Mouse (Mus musculus) midbrain, embryonic 12.5 days (tissue): Measurements from ENCODE around the gene Gm21985. TPM values are rescaled to one million over a fixed set of nuclear protein-coding genes. Genes with fewer than 3 reads are reported as not detected.

Experiments used
- ATAC-seq: fragments of 200-750 bp; cut with Nextera tagmentation; 2 replicates; pipeline ENCODE4 v1.8.0; 2017; ENCODE audit warnings: low read depth, moderate TSS enrichment, moderate library complexity; ENCODE audit not compliant: low FRiP score
- H3K27ac ChIP-seq: fragments of 300-500 bp; sonication (generic); replicated peaks from 2 replicates; pipeline ENCODE4 v1.5.1; 2016; ENCODE audit warnings: mild to moderate bottlenecking
- H3K27me3 ChIP-seq: fragments of 300-500 bp; sonication (generic); 2 replicates; pipeline ENCODE4 v1.6.1; 2016; ENCODE audit warnings: mild to moderate bottlenecking
- H3K36me3 ChIP-seq: fragments of 300-500 bp; sonication (generic); 2 replicates; pipeline ENCODE4 v1.6.1; 2016
- H3K4me1 ChIP-seq: fragments of 300-500 bp; sonication (generic); 2 replicates; pipeline ENCODE4 v1.6.1; 2016
- H3K4me2 ChIP-seq: fragments of 300-500 bp; sonication (generic); replicated peaks from 2 replicates; pipeline ENCODE4 v1.6.1; 2016; ENCODE audit warnings: mild to moderate bottlenecking, moderate library complexity
- H3K4me3 ChIP-seq: fragments of 300-500 bp; sonication (generic); 2 replicates; pipeline ENCODE4 v1.5.1; 2016; ENCODE audit warnings: mild to moderate bottlenecking
- H3K9ac ChIP-seq: fragments of 300-500 bp; sonication (generic); replicated peaks from 2 replicates; pipeline ENCODE4 v1.6.1; 2016; ENCODE audit warnings: mild to moderate bottlenecking, moderate library complexity
- H3K9me3 ChIP-seq: fragments of 300-500 bp; sonication (generic); 2 replicates; pipeline ENCODE4 v1.6.1; 2016; ENCODE audit warnings: mild to moderate bottlenecking
- WGBS: fragments of 180-500 bp; shearing (Covaris S2); methylation state at CpG from one replicate; pipeline ENCODE4 v1.1.7; 2016; 5-methylcytosine and 5-hydroxymethylcytosine counted together
- polyA plus RNA-seq: library from polyadenylated mRNA; unstranded; fragments of >200 nt; fragmentation: Nextera tagmentation; extraction: Ambion mirVana; gene quantifications from 2 replicates; pipeline ENCODE4 v1.2.1, GENCODE M21; 2016

Gene Gm21985
- polyA plus RNA-seq, result not detected in 2 replicates

GRCm38 (mm10) chr2:112266242-112266592 is at the start of gene Gm21985:
TSS of gene Gm21985 (plus strand) at chr2:112266314.
- WGBS, result 2% methylated on average over 11 of the region's 11 CpGs
- Histone ChIP-seq H3K4me3 (peak within 1 kb of the TSS; percentile 79), H3K9ac (peak within 1 kb of the TSS; percentile 85), H3K4me2 (peak within 1 kb of the TSS; percentile 92), H3K36me3 (no peaks in the 10 kb centered on the region), H3K4me1 (peaks cover 35% of the 10 kb centered on the region), H3K27me3 (no peaks in the 10 kb centered on the region), H3K27ac (peak within 1 kb of the TSS; percentile 95), H3K9me3 (no peaks in the 10 kb centered on the region)
- ATAC-seq, result peak; percentile 24

GRCm38 (mm10) chr2:112217614-112218013 is 48.5 kb upstream of the Gm21985 start:
- Histone ChIP-seq H3K9me3 (no peaks in the 10 kb centered on the region), H3K27me3 (no peaks in the 10 kb centered on the region), H3K36me3 (no peaks in the 10 kb centered on the region), H3K27ac (no peak overlapping the region), H3K4me2 (no peak overlapping the region), H3K4me3 (no peak overlapping the region), H3K9ac (no peak overlapping the region), H3K4me1 (no peaks in the 10 kb centered on the region)
- WGBS, result 77% methylated on average over 6 of the region's 6 CpGs
- ATAC-seq, result no peak

GRCm38 (mm10) chr2:112220880-112221279 is 45.2 kb upstream of the Gm21985 start:
- no peak overlapping the region for H3K9ac ChIP-seq
- H3K36me3 ChIP-seq, result no peaks in the 10 kb centered on the region
- no peaks in the 10 kb centered on the region for H3K4me1 ChIP-seq
- no peak for ATAC-seq
- no peak overlapping the region for H3K4me2 ChIP-seq
- no peak overlapping the region for H3K4me3 ChIP-seq
- no peaks in the 10 kb centered on the region for H3K27me3 ChIP-seq
- no peak overlapping the region for H3K27ac ChIP-seq
- WGBS, result 88% methylated on average over 5 of the region's 5 CpGs
- no peaks in the 10 kb centered on the region for H3K9me3 ChIP-seq

DNA sequence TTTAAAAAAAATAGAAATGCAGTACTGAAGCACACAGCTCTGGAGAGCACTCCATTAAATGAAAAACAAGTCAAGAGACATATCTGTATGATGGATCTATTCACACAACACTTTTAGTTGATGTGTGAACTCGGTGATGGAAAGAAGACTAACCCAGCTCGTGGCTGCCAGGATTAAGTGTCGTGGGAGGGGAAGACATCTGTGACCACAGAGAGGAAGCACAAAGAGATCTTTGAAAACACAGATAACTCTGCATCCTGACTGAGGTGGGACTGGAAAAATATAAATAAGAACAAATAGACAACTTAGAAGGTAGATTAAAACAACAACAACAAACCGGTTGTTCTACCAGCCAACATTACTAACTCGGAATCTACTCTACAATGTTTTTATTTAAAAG is 43.5 kb upstream of the Gm21985 start:
- no peaks in the 10 kb centered on the region for H3K36me3 ChIP-seq
- H3K27ac ChIP-seq, result no peak overlapping the region
- H3K9ac ChIP-seq, result no peak overlapping the region
- no peak overlapping the region for H3K4me3 ChIP-seq
- 78% methylated on average over 5 of the region's 5 CpGs for WGBS
- no peak overlapping the region for H3K4me2 ChIP-seq
- no peaks in the 10 kb centered on the region for H3K9me3 ChIP-seq
- no peak for ATAC-seq
- H3K27me3 ChIP-seq, result no peaks in the 10 kb centered on the region
- no peaks in the 10 kb centered on the region for H3K4me1 ChIP-seq

GRCm38 (mm10) chr2:112224356-112224755 is 41.8 kb upstream of the Gm21985 start:
- Histone ChIP-seq H3K9me3 (no peaks in the 10 kb centered on the region), H3K4me1 (no peaks in the 10 kb centered on the region), H3K9ac (no peak overlapping the region), H3K27ac (no peak overlapping the region), H3K4me2 (no peak overlapping the region), H3K4me3 (no peak overlapping the region), H3K27me3 (no peaks in the 10 kb centered on the region), H3K36me3 (no peaks in the 10 kb centered on the region)
- 65% methylated on average over 4 of the region's 4 CpGs for WGBS
- no peak for ATAC-seq

DNA sequence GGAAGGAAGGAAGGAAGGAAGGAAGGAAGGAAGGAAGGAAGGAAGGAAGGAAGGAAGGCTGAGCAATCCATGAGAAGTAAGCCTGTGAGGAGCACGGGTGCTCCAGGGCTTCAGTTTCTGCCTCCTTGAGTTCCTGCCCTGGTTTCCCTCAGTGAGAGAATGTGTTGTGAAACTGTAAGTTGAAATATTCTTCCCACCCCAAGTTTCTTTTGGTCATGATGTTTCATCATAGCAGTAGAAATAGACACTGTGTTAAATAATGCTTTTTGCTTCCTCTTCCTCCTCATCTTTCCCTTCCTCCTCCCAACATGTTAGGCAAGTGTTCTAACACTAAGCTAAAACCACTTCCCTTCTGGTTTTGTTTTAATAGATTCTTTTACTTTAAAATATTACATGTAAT is 33.5 kb upstream of the Gm21985 start:
- no peak for ATAC-seq
- no peaks in the 10 kb centered on the region for H3K9me3 ChIP-seq
- no peak overlapping the region for H3K4me3 ChIP-seq
- no peak overlapping the region for H3K9ac ChIP-seq
- no peaks in the 10 kb centered on the region for H3K4me1 ChIP-seq
- WGBS, result 88% methylated on average over 1 of the region's 1 CpGs
- no peak overlapping the region for H3K4me2 ChIP-seq
- no peaks in the 10 kb centered on the region for H3K27me3 ChIP-seq
- H3K36me3 ChIP-seq, result no peaks in the 10 kb centered on the region
- H3K27ac ChIP-seq, result no peak overlapping the region

GRCm38 (mm10) chr2:112236620-112237019 is 29.5 kb upstream of the Gm21985 start:
- Histone ChIP-seq H3K27ac (no peak overlapping the region), H3K4me2 (no peak overlapping the region), H3K4me1 (peaks cover 15% of the 10 kb centered on the region; the same call in 1 of the 2 replicates), H3K36me3 (no peaks in the 10 kb centered on the region), H3K9ac (no peak overlapping the region), H3K27me3 (peaks cover 8% of the 10 kb centered on the region; the same call in 1 of the 2 replicates), H3K9me3 (no peaks in the 10 kb centered on the region), H3K4me3 (no peak overlapping the region)
- ATAC-seq, result no peak
- WGBS, result 84% methylated on average over 2 of the region's 2 CpGs

DNA sequence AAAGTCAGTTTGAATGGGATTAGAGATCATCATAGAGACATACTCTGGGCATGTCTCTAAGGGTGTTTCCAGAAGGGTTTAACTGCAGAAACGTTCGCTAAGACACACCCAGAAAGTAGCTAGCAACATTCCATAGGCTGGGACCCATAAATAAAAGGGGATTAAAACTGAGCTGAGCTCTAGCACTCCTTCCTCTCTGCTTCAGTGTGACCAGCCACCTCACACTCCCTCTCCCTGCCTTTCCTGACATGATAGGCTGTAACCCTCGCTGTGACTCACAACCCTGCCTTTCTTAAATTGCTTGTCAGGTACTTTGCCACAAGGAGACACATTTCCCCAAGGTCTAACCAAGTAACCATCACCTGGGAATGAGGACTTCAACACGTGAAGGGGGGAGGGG is 28.1 kb upstream of the Gm21985 start:
- WGBS, result 6% methylated on average over 4 of the region's 4 CpGs
- no peak for ATAC-seq
- no peaks in the 10 kb centered on the region for H3K36me3 ChIP-seq
- H3K4me2 ChIP-seq, result no peak overlapping the region
- no peak overlapping the region for H3K27ac ChIP-seq
- H3K4me1 ChIP-seq, result peaks cover 15% of the 10 kb centered on the region; the same call in 1 of the 2 replicates
- no peak overlapping the region for H3K4me3 ChIP-seq
- H3K9ac ChIP-seq, result no peak overlapping the region
- no peaks in the 10 kb centered on the region for H3K9me3 ChIP-seq
- H3K27me3 ChIP-seq, result peaks cover 8% of the 10 kb centered on the region; the same call in 1 of the 2 replicates

DNA sequence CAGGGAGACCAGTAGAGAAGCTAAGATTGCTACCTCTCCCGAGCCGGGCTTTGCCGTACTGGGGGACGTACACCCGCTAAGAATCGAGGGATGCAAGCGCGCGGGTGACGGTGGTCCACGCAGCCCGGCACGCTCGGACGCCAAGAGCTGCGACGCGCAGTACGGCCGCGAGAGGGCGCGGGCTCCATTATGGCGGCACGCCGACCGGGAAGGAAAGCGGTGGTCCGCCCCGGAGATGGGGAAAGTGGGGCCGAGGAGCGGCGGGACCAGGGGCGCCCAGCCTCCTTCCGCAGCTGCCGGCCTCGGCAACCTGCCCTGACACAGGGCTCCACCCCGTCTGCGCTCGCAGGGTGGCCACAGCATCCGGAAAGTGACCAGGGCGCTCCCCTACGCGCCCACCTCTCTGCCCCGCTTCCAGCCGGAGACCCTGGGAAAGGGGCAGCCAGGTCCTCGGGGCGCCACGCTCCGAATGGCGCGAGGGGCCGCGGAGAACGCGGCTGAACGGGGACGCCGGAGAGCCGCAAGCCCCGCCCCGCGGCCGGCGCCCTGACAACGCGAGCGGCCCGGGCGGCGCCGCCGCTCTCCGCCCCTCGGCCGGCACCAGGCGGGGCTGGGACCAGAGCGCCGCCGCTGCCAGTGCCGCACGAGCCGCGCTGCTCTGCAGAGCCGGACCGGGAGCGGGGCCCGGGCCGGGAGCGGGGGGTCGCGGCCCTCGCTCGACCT is 26.7 kb upstream of the Gm21985 start, which contains the start of gene Lpcat4:
Lpcat4 (plus strand) TSS at position 257 of the 723 bp plus-strand sequence.
- Histone ChIP-seq H3K27ac (peak within 1 kb of the TSS; percentile 98), H3K4me2 (peak within 1 kb of the TSS; percentile 88), H3K4me1 (peaks cover 15% of the 10 kb centered on the region; the same call in 1 of the 2 replicates), H3K27me3 (peaks cover 8% of the 10 kb centered on the region; the same call in 1 of the 2 replicates), H3K36me3 (0 out of 2 replicates have a peak, but pooled peaks cover 7% of the 10 kb centered on the region), H3K9me3 (no peaks in the 10 kb centered on the region), H3K4me3 (peak within 1 kb of the TSS; percentile 63), H3K9ac (peak within 1 kb of the TSS; percentile 70)
- WGBS, result 0% methylated on average over 54 of the region's 94 CpGs
- peak; percentile 90 for ATAC-seq

DNA sequence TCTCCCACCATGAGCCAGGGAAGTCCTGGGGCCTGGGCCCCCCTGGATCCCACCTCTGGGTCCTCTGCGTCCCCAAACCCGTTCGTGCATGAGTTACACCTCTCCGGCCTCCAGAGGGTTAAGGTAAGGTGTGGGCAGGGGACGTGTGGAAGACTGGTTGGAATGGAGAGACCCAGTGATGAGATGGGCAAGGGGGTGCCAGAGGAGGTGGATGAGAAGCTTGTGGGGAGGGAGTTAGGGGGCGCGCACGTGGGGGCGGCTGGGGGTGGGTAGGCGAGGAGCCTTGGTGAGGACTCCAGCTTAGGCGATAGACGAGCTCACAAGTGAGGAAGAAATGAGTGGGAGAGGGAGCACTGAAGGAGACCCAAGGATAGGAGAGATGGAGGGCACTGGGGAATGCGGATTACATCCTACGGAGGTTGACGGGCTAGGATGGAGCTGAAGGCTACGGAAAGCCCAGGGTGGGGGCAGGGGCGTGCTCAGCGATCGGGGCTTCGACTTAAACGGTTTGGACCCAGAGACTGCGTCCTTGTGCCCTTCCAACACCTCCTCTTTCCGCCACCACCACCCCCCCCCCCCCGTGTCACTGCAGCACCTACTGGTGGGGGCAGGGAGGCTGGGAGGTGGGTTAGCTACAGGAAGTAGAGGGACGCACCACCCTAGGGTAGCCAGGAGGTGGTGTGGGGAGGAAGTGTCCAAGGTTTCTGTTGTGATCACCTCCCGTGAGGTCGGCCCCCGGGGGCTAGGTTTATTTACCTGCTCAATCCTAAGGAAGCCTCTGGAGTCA is 26.0 kb upstream of the Gm21985 start:
- peak overlapping the region; percentile 98 for H3K27ac ChIP-seq
- peak overlapping the region; percentile 63 for H3K4me3 ChIP-seq
- H3K4me1 ChIP-seq, result peaks cover 15% of the 10 kb centered on the region; the same call in 1 of the 2 replicates
- peaks cover 8% of the 10 kb centered on the region; the same call in 1 of the 2 replicates for H3K27me3 ChIP-seq
- H3K4me2 ChIP-seq, result peak overlapping the region; percentile 88
- WGBS, result 0% methylated on average over 28 of the region's 28 CpGs
- 0 out of 2 replicates have a peak, but pooled peaks cover 10% of the 10 kb centered on the region for H3K36me3 ChIP-seq
- peak overlapping the region; percentile 70 for H3K9ac ChIP-seq
- ATAC-seq, result peak; percentile 45
- H3K9me3 ChIP-seq, result no peaks in the 10 kb centered on the region

DNA sequence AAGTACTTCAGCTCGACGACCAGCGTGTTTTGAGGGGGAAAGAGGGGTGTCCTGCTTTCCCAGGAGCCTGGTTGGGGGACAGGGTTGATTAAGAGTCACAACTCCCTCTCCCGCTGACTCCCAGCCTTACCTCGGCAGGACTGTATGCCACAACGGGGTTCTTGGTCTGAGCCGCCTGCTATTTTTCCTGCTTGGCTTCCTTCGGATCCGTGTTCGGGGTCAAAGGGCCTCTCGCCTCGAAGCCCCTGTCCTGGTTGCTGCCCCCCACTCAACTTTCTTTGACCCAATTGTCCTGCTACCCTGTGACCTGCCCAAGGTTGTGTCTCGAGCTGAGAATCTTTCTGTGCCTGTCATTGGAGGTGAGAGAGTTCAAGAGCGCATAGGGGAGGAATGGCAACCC is 24.3 kb upstream of the Gm21985 start:
- WGBS, result 90% methylated on average over 14 of the region's 14 CpGs
- ATAC-seq, result no peak
- H3K9me3 ChIP-seq, result no peaks in the 10 kb centered on the region

GRCm38 (mm10) chr2:112245307-112245706 is 20.8 kb upstream of the Gm21985 start:
- no peak for ATAC-seq
- Histone ChIP-seq H3K27me3 (no peaks in the 10 kb centered on the region), H3K4me2 (no peak overlapping the region), H3K9ac (no peak overlapping the region), H3K36me3 (peaks cover 17% of the 10 kb centered on the region), H3K27ac (no peak overlapping the region), H3K4me3 (no peak overlapping the region), H3K9me3 (no peaks in the 10 kb centered on the region), H3K4me1 (peaks cover 7% of the 10 kb centered on the region; the same call in 1 of the 2 replicates)
- 89% methylated on average over 5 of the region's 5 CpGs for WGBS

More for the DNA sequence above, 24.3 kb upstream of the Gm21985 start:
- Histone ChIP-seq H3K36me3 (peaks cover 17% of the 10 kb centered on the region), H3K4me2 (no peak overlapping the region), H3K4me1 (peaks cover 15% of the 10 kb centered on the region; the same call in 1 of the 2 replicates), H3K4me3 (no peak overlapping the region), H3K27ac (no peak overlapping the region), H3K27me3 (peaks cover 8% of the 10 kb centered on the region; the same call in 1 of the 2 replicates), H3K9ac (no peak overlapping the region)
